Mouse (Mus musculus) midbrain, embryonic 13.5 days (tissue): Measurements from ENCODE around the gene Lix1l. TPM values are rescaled to one million over a fixed set of nuclear protein-coding genes. Genes with fewer than 3 reads are reported as not detected.
A peak's percentile ranks its signal among the peaks of the same experiment; 100 is the strongest.
"Not testable (repeated sequence)": the region's sequence is repeated elsewhere in the genome, so short reads cannot be mapped to it uniquely, and the experiment has no call there.

Experiments used
- ATAC-seq: fragments of 200-750 bp; cut with Nextera tagmentation; 2 replicates; pipeline ENCODE4 v1.8.0; 2017; ENCODE audit warnings: mild to moderate bottlenecking, moderate TSS enrichment, moderate library complexity
- H3K27ac ChIP-seq: fragments of 300-500 bp; sonication (generic); 2 replicates; pipeline ENCODE4 v1.5.1; 2015; ENCODE audit warnings: inconsistent platforms, mild to moderate bottlenecking, moderate library complexity
- H3K27me3 ChIP-seq: fragments of 300-500 bp; sonication (generic); 2 replicates; pipeline ENCODE4 v1.6.1; 2015; ENCODE audit warnings: mild to moderate bottlenecking, inconsistent platforms
- H3K36me3 ChIP-seq: fragments of 300-500 bp; sonication (generic); 2 replicates; pipeline ENCODE4 v1.6.1; 2015; ENCODE audit warnings: mild to moderate bottlenecking, inconsistent platforms
- H3K4me1 ChIP-seq: fragments of 300-500 bp; sonication (generic); replicated peaks from 2 replicates; pipeline ENCODE4 v1.6.1; 2015; ENCODE audit warnings: inconsistent platforms
- H3K4me2 ChIP-seq: fragments of 300-500 bp; sonication (generic); replicated peaks from 2 replicates; pipeline ENCODE4 v1.6.1; 2015; ENCODE audit warnings: moderate library complexity, mild to moderate bottlenecking, inconsistent platforms
- H3K4me3 ChIP-seq: fragments of 300-500 bp; sonication (generic); replicated peaks from 2 replicates; pipeline ENCODE4 v1.5.1; 2015; ENCODE audit warnings: mild to moderate bottlenecking, inconsistent platforms
- H3K9ac ChIP-seq: fragments of 300-500 bp; sonication (generic); replicated peaks from 2 replicates; pipeline ENCODE4 v1.6.1; 2015; ENCODE audit warnings: mild to moderate bottlenecking, inconsistent platforms
- H3K9me3 ChIP-seq: fragments of 300-500 bp; sonication (generic); 2 replicates; pipeline ENCODE4 v1.6.1; 2016; ENCODE audit warnings: mild to moderate bottlenecking, inconsistent platforms
- WGBS: fragments of 180-500 bp; shearing (Covaris S2); methylation state at CpG from one replicate; pipeline ENCODE4 v1.1.7; 2015; 5-methylcytosine and 5-hydroxymethylcytosine counted together
- polyA plus RNA-seq: library from polyadenylated mRNA; unstranded; fragments of >200 nt; fragmentation: Nextera tagmentation; extraction: Ambion mirVana; gene quantifications from 2 replicates; pipeline ENCODE4 v1.2.1, GENCODE M21; 2015

Gene Lix1l
- polyA plus RNA-seq, 1 experiment from 2014 or later, result 6.2 TPM

DNA sequence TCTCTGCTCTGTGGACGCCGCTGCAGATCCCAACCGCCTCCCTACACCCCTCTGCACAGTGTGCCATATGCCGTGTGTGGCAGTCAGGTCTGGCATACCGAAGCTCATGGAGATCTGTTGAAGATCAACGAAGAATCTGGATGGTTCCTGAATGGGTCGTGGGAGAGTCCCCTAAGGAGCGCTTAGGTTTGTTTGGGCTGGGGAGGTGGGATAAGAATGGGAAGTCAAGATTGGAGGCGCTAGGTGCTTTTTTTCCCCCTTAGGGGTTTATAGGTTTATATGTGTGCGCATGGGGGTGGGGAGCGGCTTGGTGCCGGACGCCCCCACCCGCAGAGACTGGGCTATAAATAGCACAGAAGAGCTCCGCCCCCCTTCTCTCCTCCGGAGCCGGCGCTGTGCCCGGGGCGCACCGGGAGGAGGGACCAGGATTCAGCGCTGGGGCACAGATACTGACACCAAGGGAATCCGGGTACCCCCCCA lies 4.7 kb upstream of the Lix1l start, which contains the start of gene Ankrd34a:
TSS of gene Ankrd34a (plus strand) at position 409 of the 480 bp plus-strand sequence.
- peaks cover 67% of the 10 kb centered on the region for H3K4me1 ChIP-seq
- H3K4me3 ChIP-seq, result peak within 1 kb of the TSS; percentile 51
- H3K27ac ChIP-seq, result peak within 1 kb of the TSS; percentile 64; the same call in 1 of the 2 replicates
- no peak for ATAC-seq
- peak within 1 kb of the TSS; percentile 85 for H3K4me2 ChIP-seq
- WGBS, result under 1% methylated on average over 19 of the region's 23 CpGs
- no peaks in the 10 kb centered on the region for H3K9me3 ChIP-seq
- H3K27me3 ChIP-seq, result peaks cover 14% of the 10 kb centered on the region; the same call in 1 of the 2 replicates
- H3K36me3 ChIP-seq, result no peaks in the 10 kb centered on the region
- H3K9ac ChIP-seq, result peak within 1 kb of the TSS; percentile 74

DNA sequence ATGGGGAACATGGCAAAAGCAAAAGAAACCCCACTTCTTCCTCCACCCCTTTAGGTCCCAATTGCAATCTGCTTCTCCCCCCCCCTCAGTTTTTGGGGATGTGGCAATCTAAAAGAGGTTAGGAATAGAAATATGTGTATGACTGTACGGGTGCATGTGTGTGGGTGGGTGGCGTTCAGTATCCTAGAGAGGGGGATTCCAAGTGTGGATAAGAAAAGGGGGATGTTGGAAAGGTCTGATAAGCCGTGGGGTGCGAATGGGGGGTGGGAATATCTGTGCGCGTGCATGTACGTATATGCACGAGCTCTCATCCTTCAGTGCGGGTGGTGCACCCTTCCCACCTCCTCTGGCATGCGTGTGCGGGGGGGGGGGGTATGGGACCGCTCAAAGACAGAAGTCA lies 4.1 kb upstream of the Lix1l start:
- H3K4me2 ChIP-seq, result peak overlapping the region; percentile 85
- WGBS, result under 1% methylated on average over 12 of the region's 12 CpGs
- H3K4me3 ChIP-seq, result peak overlapping the region; percentile 51
- ATAC-seq, result no peak
- H3K9me3 ChIP-seq, result no peaks in the 10 kb centered on the region
- peaks cover 69% of the 10 kb centered on the region for H3K4me1 ChIP-seq
- 0 out of 2 replicates have a peak overlapping the region, but pooled peaks have one; percentile 64 for H3K27ac ChIP-seq
- peak overlapping the region; percentile 74 for H3K9ac ChIP-seq
- H3K36me3 ChIP-seq, result no peaks in the 10 kb centered on the region
- peaks cover 14% of the 10 kb centered on the region; the same call in 1 of the 2 replicates for H3K27me3 ChIP-seq

- no peaks in the 10 kb centered on the region for H3K9me3 ChIP-seq
- WGBS, result under 1% methylated on average over 40 of the region's 40 CpGs
- peak overlapping the region; percentile 74 for H3K9ac ChIP-seq
- peak overlapping the region; percentile 64 for H3K27ac ChIP-seq
- peak overlapping the region; percentile 51 for H3K4me3 ChIP-seq
- peaks cover 71% of the 10 kb centered on the region for H3K4me1 ChIP-seq
- peaks cover 14% of the 10 kb centered on the region; the same call in 1 of the 2 replicates for H3K27me3 ChIP-seq
- no peaks in the 10 kb centered on the region for H3K36me3 ChIP-seq
- 0 out of 2 replicates have a peak, but pooled peaks have one; percentile 4 for ATAC-seq
- peak overlapping the region; percentile 85 for H3K4me2 ChIP-seq
These were observed 3.5 kb upstream of the Lix1l start for GRCm38 (mm10) chr3:96597435-96597891.

DNA sequence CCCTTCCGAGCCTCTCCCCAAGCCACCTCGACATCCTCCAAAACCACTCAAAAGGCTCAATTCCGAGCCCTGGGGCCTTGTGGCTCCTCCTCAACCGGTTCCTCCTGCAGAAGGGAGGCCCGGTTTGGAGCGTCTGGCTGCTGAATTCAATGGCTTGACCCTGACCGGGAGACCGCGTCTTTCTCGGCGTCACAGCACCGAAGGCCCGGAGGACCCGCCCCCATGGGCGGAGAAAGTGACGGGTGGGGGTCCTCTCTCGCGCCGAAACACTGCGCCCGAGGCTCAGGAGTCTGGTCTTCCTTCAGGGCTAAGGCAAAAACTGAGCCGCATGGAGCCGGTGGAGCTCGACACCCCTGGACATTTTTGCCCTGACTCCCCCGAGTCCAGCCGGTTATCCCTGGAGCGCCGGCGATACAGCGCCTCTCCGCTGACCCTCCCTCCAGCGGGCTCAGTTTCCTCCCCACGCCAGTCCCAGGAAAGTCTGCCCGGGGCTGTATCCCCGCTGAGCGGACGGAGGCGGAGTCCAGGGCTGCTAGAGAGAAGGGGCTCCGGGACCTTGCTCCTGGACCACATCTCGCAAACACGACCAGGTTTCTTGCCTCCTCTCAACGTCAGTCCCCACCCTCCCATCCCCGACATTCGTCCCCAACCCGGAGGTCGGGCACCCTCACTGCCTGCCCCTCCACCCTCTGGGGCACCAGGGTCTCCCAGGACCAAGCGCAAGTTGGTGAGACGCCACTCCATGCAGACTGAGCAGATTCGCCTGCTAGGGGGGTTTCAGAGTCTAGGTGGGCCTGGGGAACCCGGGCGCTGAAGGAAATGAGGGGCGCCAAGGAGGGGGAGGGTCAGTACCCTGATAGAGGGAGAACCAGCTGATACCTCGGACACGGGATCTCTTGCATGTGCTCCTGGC lies 2.5 kb upstream of the Lix1l start:
- Histone ChIP-seq H3K9me3 (no peaks in the 10 kb centered on the region), H3K9ac (peak overlapping the region; percentile 74), H3K36me3 (no peaks in the 10 kb centered on the region), H3K27ac (peak overlapping the region; percentile 64), H3K4me3 (peak overlapping the region; percentile 51), H3K4me1 (peaks cover 71% of the 10 kb centered on the region), H3K4me2 (peak overlapping the region; percentile 85), H3K27me3 (peaks cover 14% of the 10 kb centered on the region; the same call in 1 of the 2 replicates)
- under 1% methylated on average over 54 of the region's 54 CpGs for WGBS
- no peak for ATAC-seq

- H3K9me3 ChIP-seq, result no peaks in the 10 kb centered on the region
- H3K4me3 ChIP-seq, result peak overlapping the region; percentile 51
- H3K36me3 ChIP-seq, result no peaks in the 10 kb centered on the region
- peak overlapping the region; percentile 85 for H3K4me2 ChIP-seq
- 47% methylated on average over 8 of the region's 8 CpGs for WGBS
- peaks cover 14% of the 10 kb centered on the region; the same call in 1 of the 2 replicates for H3K27me3 ChIP-seq
- ATAC-seq, result no peak
- peaks cover 76% of the 10 kb centered on the region for H3K4me1 ChIP-seq
- H3K9ac ChIP-seq, result peak overlapping the region; percentile 74; the same call in 1 of the 2 replicates
- H3K27ac ChIP-seq, result no peak overlapping the region
These were observed 1.9 kb upstream of the Lix1l start for GRCm38 (mm10) chr3:96599069-96599393.

DNA sequence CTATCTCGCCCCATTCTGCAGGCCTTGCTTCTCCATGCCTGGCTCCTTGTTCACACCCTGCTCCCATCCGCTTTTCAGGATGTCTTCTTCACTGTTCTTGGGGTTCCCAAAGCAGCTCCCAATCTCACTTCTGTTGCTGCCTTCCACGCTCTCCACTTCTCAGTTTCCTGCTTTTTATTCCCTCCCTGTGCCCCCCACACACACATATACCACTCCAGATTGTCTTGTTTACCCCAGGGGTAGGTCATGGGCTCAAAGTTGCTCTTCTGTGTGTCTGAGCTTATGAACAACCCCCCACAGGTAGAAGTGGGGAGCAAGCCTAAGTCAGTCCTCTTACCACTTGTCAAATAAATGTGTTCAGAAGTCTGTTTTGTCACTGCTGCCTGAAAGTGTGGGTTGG lies 1.5 kb upstream of the Lix1l start:
- peak overlapping the region; percentile 85 for H3K4me2 ChIP-seq
- no peak overlapping the region for H3K4me3 ChIP-seq
- peaks cover 14% of the 10 kb centered on the region; the same call in 1 of the 2 replicates for H3K27me3 ChIP-seq
- 0 out of 2 replicates have a peak overlapping the region, but pooled peaks have one; percentile 19 for H3K9ac ChIP-seq
- ATAC-seq, result no peak
- H3K9me3 ChIP-seq, result no peaks in the 10 kb centered on the region
- H3K4me1 ChIP-seq, result peaks cover 80% of the 10 kb centered on the region
- no peak overlapping the region for H3K27ac ChIP-seq
- WGBS, result 77% methylated on average over 3 of the region's 3 CpGs
- no peaks in the 10 kb centered on the region for H3K36me3 ChIP-seq

- H3K9me3 ChIP-seq, result no peaks in the 10 kb centered on the region
- H3K27me3 ChIP-seq, result 0 out of 2 replicates have a peak, but pooled peaks cover 2% of the 10 kb centered on the region
- H3K4me1 ChIP-seq, result peaks cover 83% of the 10 kb centered on the region
- peak overlapping the region; percentile 92 for H3K9ac ChIP-seq
- ATAC-seq, result peak; percentile 73
- peak overlapping the region; percentile 84 for H3K4me2 ChIP-seq
- peak overlapping the region; percentile 84 for H3K4me3 ChIP-seq
- WGBS, result 0% methylated on average over 20 of the region's 40 CpGs
- H3K27ac ChIP-seq, result peak overlapping the region; percentile 95
- no peaks in the 10 kb centered on the region for H3K36me3 ChIP-seq
These were observed 370 bp downstream of the Lix1l start for GRCm38 (mm10) chr3:96601251-96601787.

- no peaks in the 10 kb centered on the region for H3K36me3 ChIP-seq
- H3K27ac ChIP-seq, result peak overlapping the region; percentile 95
- WGBS, result 16% methylated on average over 10 of the region's 10 CpGs
- H3K9me3 ChIP-seq, result no peaks in the 10 kb centered on the region
- H3K4me1 ChIP-seq, result peaks cover 75% of the 10 kb centered on the region
- H3K27me3 ChIP-seq, result 0 out of 2 replicates have a peak, but pooled peaks cover 2% of the 10 kb centered on the region
- peak overlapping the region; percentile 92 for H3K9ac ChIP-seq
- H3K4me3 ChIP-seq, result peak overlapping the region; percentile 84
- ATAC-seq, result no peak
- H3K4me2 ChIP-seq, result peak overlapping the region; percentile 84
These were observed 1.2 kb downstream of the Lix1l start for GRCm38 (mm10) chr3:96601941-96602703.

DNA sequence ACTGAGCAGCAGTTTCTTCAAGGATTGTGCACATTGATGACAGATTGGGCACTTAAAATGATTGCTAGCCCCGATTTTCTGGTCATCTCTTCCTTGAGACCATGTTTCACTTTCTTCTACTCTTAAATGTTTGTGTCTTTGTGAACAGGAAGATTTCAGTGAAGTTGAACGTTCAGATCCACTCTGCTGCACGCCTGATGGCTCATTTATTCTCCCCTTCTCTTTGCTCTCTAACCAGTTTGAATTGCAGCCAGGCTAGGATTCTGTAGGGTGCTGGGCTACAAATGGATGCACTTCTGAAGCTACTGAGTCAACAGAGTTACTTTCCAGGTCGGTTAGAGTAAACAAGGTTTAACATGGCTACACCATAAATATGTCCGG lies 1.7 kb downstream of the Lix1l start:
- 24% methylated on average over 5 of the region's 5 CpGs for WGBS
- Histone ChIP-seq H3K9ac (peak overlapping the region; percentile 92), H3K4me3 (peak overlapping the region; percentile 84), H3K4me2 (peak overlapping the region; percentile 84), H3K36me3 (0 out of 2 replicates have a peak, but pooled peaks cover 4% of the 10 kb centered on the region), H3K27ac (peak overlapping the region; percentile 95), H3K9me3 (no peaks in the 10 kb centered on the region), H3K27me3 (0 out of 2 replicates have a peak, but pooled peaks cover 2% of the 10 kb centered on the region), H3K4me1 (peaks cover 69% of the 10 kb centered on the region)
- ATAC-seq, result no peak

- Histone ChIP-seq H3K9ac (peak overlapping the region; percentile 92), H3K4me2 (peak overlapping the region; percentile 84), H3K27me3 (0 out of 2 replicates have a peak, but pooled peaks cover 2% of the 10 kb centered on the region), H3K9me3 (no peaks in the 10 kb centered on the region), H3K27ac (peak overlapping the region; percentile 95), H3K36me3 (0 out of 2 replicates have a peak, but pooled peaks cover 5% of the 10 kb centered on the region), H3K4me3 (peak overlapping the region; percentile 84), H3K4me1 (peaks cover 63% of the 10 kb centered on the region)
- 31% methylated on average over 5 of the region's 5 CpGs for WGBS
- no peak for ATAC-seq
These were observed 2.4 kb downstream of the Lix1l start for GRCm38 (mm10) chr3:96603311-96603710.

DNA sequence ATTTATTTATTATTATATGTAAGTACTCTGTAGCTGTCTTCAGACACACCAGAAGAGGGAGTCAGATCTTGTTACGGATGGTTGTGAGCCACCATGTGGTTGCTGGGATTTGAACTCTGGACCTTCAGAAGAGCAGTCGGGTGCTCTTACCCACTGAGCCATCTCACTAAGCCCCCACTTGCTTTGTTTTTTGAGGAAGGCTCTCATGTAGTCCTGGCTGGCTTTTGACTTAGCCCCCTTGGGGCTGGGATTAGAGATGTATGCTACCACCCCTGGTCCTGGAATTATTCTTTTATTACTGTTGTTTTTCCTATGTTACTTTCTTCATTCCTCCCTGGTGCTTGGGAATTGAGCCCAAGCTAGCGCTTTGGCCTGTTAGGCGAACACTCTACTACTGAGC lies 5.1 kb downstream of the Lix1l start:
- H3K9me3 ChIP-seq, H3K27ac ChIP-seq, H3K4me2 ChIP-seq, H3K9ac ChIP-seq, H3K4me3 ChIP-seq, ATAC-seq, H3K36me3 ChIP-seq, H3K27me3 ChIP-seq: not testable (repeated sequence)
- peaks cover 42% of the 10 kb centered on the region for H3K4me1 ChIP-seq
- 88% methylated on average over 4 of the region's 4 CpGs for WGBS
